Comparison of ENCODE assay signal across 7 mouse cellular contexts in the genomic region with DNA sequence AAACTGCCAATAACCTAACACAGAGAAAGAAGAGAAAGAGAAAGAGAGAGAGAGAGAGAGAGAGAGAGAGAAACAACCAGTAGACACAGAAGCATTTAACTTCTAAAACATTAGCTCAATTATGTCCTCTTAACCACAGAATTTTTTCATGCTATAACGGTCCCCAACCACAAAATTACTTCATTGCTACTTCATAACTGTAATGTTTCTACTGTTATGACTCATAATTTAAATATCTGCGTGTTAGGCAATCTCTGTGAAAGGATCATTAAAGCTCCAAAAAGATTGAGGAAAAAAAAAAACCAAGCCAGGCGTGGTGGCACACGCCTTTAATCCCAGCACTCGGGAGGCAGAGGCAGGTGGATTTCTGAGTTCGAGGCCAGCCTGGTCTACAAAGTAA. TPM values are rescaled to one million over a fixed set of nuclear protein-coding genes. Genes with fewer than 3 reads are reported as not detected.
A peak's percentile ranks its signal among the peaks of the same experiment; 100 is the strongest.
DNase-seq lines count a peak whose midpoint lies in the region; ATAC-seq and TF ChIP-seq lines count a peak whose summit lies in the region.
"Not testable (repeated sequence)": the region's sequence is repeated elsewhere in the genome, so short reads cannot be mapped to it uniquely, and the experiment has no call there.

No protein-coding gene starts in this region.

- POLR2A ChIA-PET in Patski (lab: Charles Lee): interaction anchor here (0.7 kb wide), 1 partner anchor 122 kb away, joined by 3 read pairs; no protein-coding TSS in a partner anchor

- 75% methylated on average over 6 of the region's 6 CpGs for WGBS in lung, postnatal 0 days

- DNase-seq in 3134 (ENCODE audit: extremely low read depth, insufficient read length, low spot score) (peak; percentile 77), Patski (ENCODE audit: low read depth, low spot score) (peak; percentile 19)
- peak; percentile 6 for DNase-seq in c-Kit-positive CD71-negative TER-119-negative erythroid progenitor cells, embryonic 14.5 days (ENCODE audit: low read depth)
- peak; percentile 34 for DNase-seq in lung, postnatal 0 days (ENCODE audit: low spot score)

- H3K36me3 ChIP-seq in C2C12 (ENCODE audit: control insufficient read depth, insufficient read depth): peaks cover 66% of the 10 kb centered on the region
- not testable (repeated sequence) for H3K36me3 ChIP-seq in lung, postnatal 0 days (ENCODE audit: insufficient read depth, low read length)

- CTCF ChIA-PET in Patski (lab: Charles Lee): interaction anchor here (1.0 to 1.2 kb wide), 2 partner anchors 9 to 19 kb away, joined by 3 to 4 read pairs; no protein-coding TSS in a partner anchor

- not testable (repeated sequence) for H3K27ac ChIP-seq in lung, postnatal 0 days (ENCODE audit: low read length)

- not testable (repeated sequence) for H3ac ChIP-seq in C2C12 (ENCODE audit: control insufficient read depth, insufficient read length, low read depth)

- in situ Hi-C loops in Patski (cut with MboI; ENCODE audit: low pct_unique_long_range_greater_than_20kb): not testable (repeated sequence)

- not testable (repeated sequence) for H3K4me3 ChIP-seq in C2C12 (ENCODE audit: insufficient read depth, poor library complexity, severe bottlenecking); lung, postnatal 0 days (ENCODE audit: low read depth, low read length)

- H3K4me1 ChIP-seq in lung, postnatal 0 days (ENCODE audit: insufficient read depth, low read depth, low read length): not testable (repeated sequence)

- not testable (repeated sequence) for H3K4me2 ChIP-seq in lung, postnatal 0 days (replicated peaks; ENCODE audit: low read depth, low read length)

- TF ChIP-seq CTCF in C2C12 (IDR thresholded peaks at IDR 0.05; ENCODE audit: control insufficient read depth, insufficient read depth, insufficient read length); Patski (IDR thresholded peaks at IDR 0.05); lung, postnatal 0 days (IDR thresholded peaks at IDR 0.05): not testable (repeated sequence)

- not testable (repeated sequence) for H3K9me3 ChIP-seq in lung, postnatal 0 days (ENCODE audit: low read length)

- H3K79me3 ChIP-seq in C2C12 (ENCODE audit: low read depth): not testable (repeated sequence)

- not testable (repeated sequence) for H3K9ac ChIP-seq in lung, postnatal 0 days (replicated peaks; ENCODE audit: low read depth)

- not testable (repeated sequence) for H3K79me2 ChIP-seq in C2C12 (ENCODE audit: control insufficient read depth, insufficient read depth)

- TF ChIP-seq EP300 in lung, postnatal 0 days (IDR thresholded peaks at IDR 0.05): not testable (repeated sequence)

- ATAC-seq in CD4-positive, CD25-positive, alpha-beta regulatory T cell, adult 4 months: peak; percentile 85
- not testable (repeated sequence) for ATAC-seq in Patski; lung, postnatal 0 days
- peak; percentile 83 for ATAC-seq in granulocyte monocyte progenitor cell, adult 5-6 weeks (replicated peaks; ENCODE audit: poor library complexity, severe bottlenecking)

- H3K27me3 ChIP-seq in C2C12 (ENCODE audit: control insufficient read depth, insufficient read depth, insufficient read length); Patski; lung, postnatal 0 days (replicated peaks; ENCODE audit: insufficient read depth, low read length): not testable (repeated sequence)

TF ChIP-seq in C2C12, 6 proteins besides CTCF, POLR2A, EP300 and RAD21:
- TF ChIP-seq CEBPB (IDR thresholded peaks at IDR 0.05; ENCODE audit: low read depth): peak; percentile 97

RNA-seq across cellular contexts. Expression of a gene that starts 24.9 kb away (rescaled TPM):
- 3.1 TPM for polyA plus RNA-seq in C2C12 (2012; fragmentation: generic; extraction: Trizol)
- polyA plus RNA-seq in CD4-positive, CD25-positive, alpha-beta regulatory T cell, adult 4 months (2017; shearing (Covaris generic)): 10 to 100 TPM; 16.8 to 18.6 TPM
- polyA plus RNA-seq in Patski (2021): 14.0 TPM
- 15.9 and 20.8 TPM in 2 replicates for total RNA-seq in granulocyte monocyte progenitor cell, adult 5-6 weeks (2014; fragmentation: Nextera tagmentation)
- total RNA-seq in granulocyte monocyte progenitor cell, adult 5-6 weeks (2017): 20.0 and 20.4 TPM in 2 replicates
- polyA plus RNA-seq in lung, postnatal 0 days (2015; fragmentation: Nextera tagmentation; extraction: Ambion mirVana): 3.2 and 3.4 TPM in 2 replicates

RNA-seq across cellular contexts. Expression of a gene that starts 25.0 kb away (rescaled TPM):
- polyA plus RNA-seq in C2C12 (2012; fragmentation: generic; extraction: Trizol) (7.8 TPM), Patski (2021) (17.0 TPM)
- 10 to 100 TPM; 12.0 to 16.5 TPM for polyA plus RNA-seq in CD4-positive, CD25-positive, alpha-beta regulatory T cell, adult 4 months (2017; shearing (Covaris generic))
- 11.3 and 15.5 TPM in 2 replicates for total RNA-seq in granulocyte monocyte progenitor cell, adult 5-6 weeks (2014; fragmentation: Nextera tagmentation)
- 16.8 and 21.7 TPM in 2 replicates for total RNA-seq in granulocyte monocyte progenitor cell, adult 5-6 weeks (2017)
- 6.1 and 7.7 TPM in 2 replicates for polyA plus RNA-seq in lung, postnatal 0 days (2015; fragmentation: Nextera tagmentation; extraction: Ambion mirVana)

RNA-seq across cellular contexts. Expression of a gene that starts 53.3 kb away (rescaled TPM):
- polyA plus RNA-seq in C2C12 (2012; fragmentation: generic; extraction: Trizol): 4.0 TPM
- 10 to 100 TPM in 1 of 2 experiments, 1 to 10 TPM in 1; 9.3 to 11.5 TPM for polyA plus RNA-seq in CD4-positive, CD25-positive, alpha-beta regulatory T cell, adult 4 months (2017; shearing (Covaris generic))
- polyA plus RNA-seq in Patski (2021): 33.3 TPM
- 8.8 and 10.4 TPM in 2 replicates for total RNA-seq in granulocyte monocyte progenitor cell, adult 5-6 weeks (2014; fragmentation: Nextera tagmentation)
- total RNA-seq in granulocyte monocyte progenitor cell, adult 5-6 weeks (2017): 3.1 and 4.1 TPM in 2 replicates
- polyA plus RNA-seq in lung, postnatal 0 days (2015; fragmentation: Nextera tagmentation; extraction: Ambion mirVana): 9.2 and 10.5 TPM in 2 replicates

Comparison
In these comparisons a context has a peak if more than half of its experiments do, and no peak if none do; other contexts are left out.
1. DNase-seq: peak in every context shown above with its lines; median percentile 77 in 3134; 34 in lung, postnatal 0 days; 19 in Patski; 6 in c-Kit-positive CD71-negative TER-119-negative erythroid progenitor cells, embryonic 14.5 days.